Mouse (Mus musculus): ENCODE data around the gene Fam120a. TPM values are rescaled to one million over a fixed set of nuclear protein-coding genes. Genes with fewer than 3 reads are reported as not detected.

The Fam120a gene
- polyA plus RNA-seq, 1 experiment from 2014 or later = 17.3 TPM

DNA sequence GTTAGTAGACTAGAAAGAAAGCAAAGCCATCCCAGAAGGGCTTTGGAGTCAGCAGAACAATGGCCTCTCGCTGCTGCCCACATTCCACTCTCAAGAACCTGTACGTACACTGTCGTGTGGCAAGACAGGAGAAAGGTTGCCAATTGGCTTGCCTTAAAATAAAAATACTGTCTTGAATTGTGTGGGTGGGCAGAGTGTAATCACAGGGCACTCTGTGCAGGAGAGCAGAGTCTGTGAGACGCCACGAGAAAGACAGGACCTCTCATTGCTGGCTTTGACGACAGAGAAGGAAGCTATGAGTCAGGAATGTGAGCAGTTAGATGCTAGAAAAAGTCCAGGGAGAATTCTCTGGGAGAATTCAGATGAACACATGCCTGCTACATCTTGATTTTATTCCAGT is 33.2 kb downstream of the Fam120a start:
- ATAC-seq (ENCODE audit: insufficient number of reproducible peaks, insufficient read depth, low FRiP score, low TSS enrichment, low read depth) = no peak

DNA sequence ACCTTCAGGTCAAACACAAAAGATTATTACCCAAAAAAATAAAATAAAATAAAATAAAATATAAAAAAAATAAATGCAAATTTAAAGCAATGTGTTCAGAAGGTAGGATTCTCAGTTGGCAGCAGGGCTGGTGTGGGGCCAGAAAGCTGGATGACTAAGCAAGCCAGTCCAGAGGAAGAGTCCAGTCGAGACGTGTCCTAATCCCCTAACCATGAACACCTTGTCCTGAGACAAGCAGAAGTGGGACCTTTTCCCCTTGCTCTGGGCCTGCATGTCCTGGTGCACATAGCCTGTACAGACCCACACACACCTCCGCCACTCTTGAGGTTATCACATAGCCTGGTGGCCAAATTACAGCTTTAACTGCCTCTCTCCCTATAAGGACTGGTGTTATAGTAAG is 35.1 kb downstream of the Fam120a start:
- ATAC-seq (ENCODE audit: insufficient number of reproducible peaks, insufficient read depth, low FRiP score, low TSS enrichment, low read depth) = no peak
- 84% methylated on average over 3 of the region's 3 CpGs for whole genome bisulfite sequencing
- H3K9me3 ChIP-seq = no peaks in the 10 kb centered on the region
- H3K4me1 ChIP-seq (replicated peaks) = no peaks in the 10 kb centered on the region
- H3K36me3 ChIP-seq = peaks cover 61% of the 10 kb centered on the region
- H3K27me3 ChIP-seq = no peaks in the 10 kb centered on the region
- H3K4me2 ChIP-seq = no peak overlapping the region
- no peak overlapping the region for H3K27ac ChIP-seq
- no peak overlapping the region for H3K4me3 ChIP-seq (replicated peaks)
- no peak overlapping the region for H3K9ac ChIP-seq (replicated peaks)

More for the DNA sequence above, 33.2 kb downstream of the Fam120a start:
- Histone ChIP-seq H3K4me1 (replicated peaks) (no peaks in the 10 kb centered on the region), H3K27me3 (no peaks in the 10 kb centered on the region), H3K36me3 (peaks cover 58% of the 10 kb centered on the region), H3K9me3 (no peaks in the 10 kb centered on the region), H3K4me3 (replicated peaks) (no peak overlapping the region), H3K4me2 (no peak overlapping the region), H3K9ac (replicated peaks) (no peak overlapping the region), H3K27ac (no peak overlapping the region)
- 80% methylated on average over 6 of the region's 6 CpGs for WGBS

DNA sequence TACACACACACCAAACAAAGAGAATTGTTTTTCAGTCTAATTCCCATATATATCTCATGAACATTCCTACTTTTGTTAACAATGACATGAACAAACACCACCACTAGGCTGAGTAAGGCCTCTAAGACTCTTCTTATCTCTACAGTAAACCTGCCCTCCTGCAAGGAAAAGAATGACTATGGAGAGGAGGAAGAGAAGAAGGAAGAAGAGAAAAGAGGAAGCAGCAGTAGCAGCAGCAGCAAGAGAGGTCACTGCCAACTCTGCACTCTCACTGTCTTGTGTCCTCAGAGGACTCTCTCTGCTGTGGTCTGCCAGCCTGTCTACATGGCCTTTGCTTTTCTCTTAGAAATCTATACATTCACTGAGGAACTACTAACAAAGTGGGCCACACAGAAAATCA is 36.1 kb downstream of the Fam120a start:
- no peak overlapping the region for H3K4me2 ChIP-seq
- no peak for ATAC-seq (ENCODE audit: insufficient number of reproducible peaks, insufficient read depth, low FRiP score, low TSS enrichment, low read depth)
- no peaks in the 10 kb centered on the region for H3K4me1 ChIP-seq (replicated peaks)
- H3K4me3 ChIP-seq (replicated peaks) = no peak overlapping the region
- H3K27me3 ChIP-seq = no peaks in the 10 kb centered on the region
- no peak overlapping the region for H3K27ac ChIP-seq
- peaks cover 67% of the 10 kb centered on the region for H3K36me3 ChIP-seq
- H3K9me3 ChIP-seq = no peaks in the 10 kb centered on the region
- H3K9ac ChIP-seq (replicated peaks) = no peak overlapping the region

GRCm38 (mm10) chr13:48931232-48931631 is 36.6 kb downstream of the Fam120a start:
- H3K4me2 ChIP-seq = no peak overlapping the region
- no peaks in the 10 kb centered on the region for H3K4me1 ChIP-seq (replicated peaks)
- H3K9me3 ChIP-seq = no peaks in the 10 kb centered on the region
- H3K27ac ChIP-seq = no peak overlapping the region
- H3K36me3 ChIP-seq = peaks cover 72% of the 10 kb centered on the region
- no peaks in the 10 kb centered on the region for H3K27me3 ChIP-seq
- WGBS = 95% methylated on average over 5 of the region's 5 CpGs
- ATAC-seq (ENCODE audit: insufficient number of reproducible peaks, insufficient read depth, low FRiP score, low TSS enrichment, low read depth) = no peak
- H3K4me3 ChIP-seq (replicated peaks) = no peak overlapping the region
- no peak overlapping the region for H3K9ac ChIP-seq (replicated peaks)

DNA sequence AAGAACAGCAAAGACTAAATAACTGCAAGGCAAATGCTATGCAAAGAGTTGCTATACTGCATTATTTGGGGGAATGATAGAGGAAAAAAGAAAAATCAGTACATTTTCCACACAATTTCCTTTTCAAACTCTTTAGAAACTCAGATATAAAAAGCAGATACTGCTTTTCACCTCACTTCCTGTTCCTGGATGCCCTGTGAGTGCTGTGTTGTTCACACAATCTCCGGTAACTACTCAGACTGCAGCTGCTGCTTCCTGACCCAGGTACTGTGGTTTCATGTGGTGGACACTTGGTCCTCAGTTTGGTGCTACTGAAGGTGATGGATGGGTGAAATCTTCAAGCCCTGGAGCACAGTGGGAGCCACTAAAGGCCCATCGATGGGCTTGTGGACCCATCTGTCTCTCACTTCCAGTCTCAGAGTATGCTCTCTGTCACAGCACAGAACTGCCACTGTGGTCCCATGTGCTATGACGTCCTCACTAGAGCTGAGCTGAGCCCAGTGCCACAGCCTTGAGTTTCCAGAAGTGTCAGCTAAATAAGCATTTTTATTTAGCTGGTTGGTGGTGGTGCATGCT is 38.2 kb downstream of the Fam120a start:
- H3K9me3 ChIP-seq = no peaks in the 10 kb centered on the region
- 87% methylated on average over 3 of the region's 3 CpGs for WGBS
- no peaks in the 10 kb centered on the region for H3K27me3 ChIP-seq
- no peaks in the 10 kb centered on the region for H3K4me1 ChIP-seq (replicated peaks)
- H3K36me3 ChIP-seq = peaks cover 74% of the 10 kb centered on the region
- no peak overlapping the region for H3K4me2 ChIP-seq
- no peak overlapping the region for H3K9ac ChIP-seq (replicated peaks)
- no peak overlapping the region for H3K27ac ChIP-seq
- no peak for ATAC-seq (ENCODE audit: insufficient number of reproducible peaks, insufficient read depth, low FRiP score, low TSS enrichment, low read depth)
- no peak overlapping the region for H3K4me3 ChIP-seq (replicated peaks)

GRCm38 (mm10) chr13:48927609-48928008 is 40.2 kb downstream of the Fam120a start:
- Histone ChIP-seq H3K27ac (no peak overlapping the region), H3K4me2 (no peak overlapping the region), H3K9me3 (no peaks in the 10 kb centered on the region), H3K36me3 (peaks cover 64% of the 10 kb centered on the region), H3K4me3 (replicated peaks) (no peak overlapping the region), H3K9ac (replicated peaks) (no peak overlapping the region), H3K27me3 (no peaks in the 10 kb centered on the region), H3K4me1 (replicated peaks) (no peaks in the 10 kb centered on the region)
- no peak for ATAC-seq (ENCODE audit: insufficient number of reproducible peaks, insufficient read depth, low FRiP score, low TSS enrichment, low read depth)
- 91% methylated on average over 2 of the region's 2 CpGs for WGBS

DNA sequence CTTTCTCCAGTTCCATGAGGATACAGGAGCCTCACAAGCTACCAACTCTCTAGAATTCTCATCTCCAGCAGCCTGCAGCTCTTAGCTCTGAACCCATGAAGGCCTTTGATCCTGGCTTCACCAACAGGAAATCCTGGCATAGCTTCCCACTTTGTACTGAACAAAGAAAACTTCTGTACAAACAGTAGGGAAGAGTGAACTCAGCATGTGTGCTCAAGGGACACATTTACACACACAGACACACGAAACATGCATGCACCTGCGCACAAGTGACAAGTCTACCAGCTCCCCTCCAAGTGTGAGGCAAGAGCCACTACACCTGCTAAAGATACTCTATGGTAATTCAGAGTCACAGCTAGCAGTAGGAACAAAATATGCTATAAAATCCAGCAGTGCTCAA is 45.1 kb downstream of the Fam120a start:
- no peaks in the 10 kb centered on the region for H3K9me3 ChIP-seq
- H3K4me2 ChIP-seq = no peak overlapping the region
- WGBS = 88% methylated on average over 2 of the region's 2 CpGs
- H3K36me3 ChIP-seq = peaks cover 64% of the 10 kb centered on the region
- H3K9ac ChIP-seq (replicated peaks) = no peak overlapping the region
- no peak for ATAC-seq (ENCODE audit: insufficient number of reproducible peaks, insufficient read depth, low FRiP score, low TSS enrichment, low read depth)
- no peaks in the 10 kb centered on the region for H3K4me1 ChIP-seq (replicated peaks)
- no peak overlapping the region for H3K4me3 ChIP-seq (replicated peaks)
- no peak overlapping the region for H3K27ac ChIP-seq
- no peaks in the 10 kb centered on the region for H3K27me3 ChIP-seq

- no peak overlapping the region for H3K9ac ChIP-seq (replicated peaks)
- WGBS = 82% methylated on average over 1 of the region's 1 CpGs
- no peak overlapping the region for H3K4me2 ChIP-seq
- no peaks in the 10 kb centered on the region for H3K4me1 ChIP-seq (replicated peaks)
- no peaks in the 10 kb centered on the region for H3K27me3 ChIP-seq
- no peak overlapping the region for H3K4me3 ChIP-seq (replicated peaks)
- peaks cover 66% of the 10 kb centered on the region for H3K36me3 ChIP-seq
- ATAC-seq (ENCODE audit: insufficient number of reproducible peaks, insufficient read depth, low FRiP score, low TSS enrichment, low read depth) = no peak
- no peaks in the 10 kb centered on the region for H3K9me3 ChIP-seq
- H3K27ac ChIP-seq = no peak overlapping the region
Measured at GRCm38 (mm10) chr13:48921256-48921655, 46.6 kb downstream of the Fam120a start.

DNA sequence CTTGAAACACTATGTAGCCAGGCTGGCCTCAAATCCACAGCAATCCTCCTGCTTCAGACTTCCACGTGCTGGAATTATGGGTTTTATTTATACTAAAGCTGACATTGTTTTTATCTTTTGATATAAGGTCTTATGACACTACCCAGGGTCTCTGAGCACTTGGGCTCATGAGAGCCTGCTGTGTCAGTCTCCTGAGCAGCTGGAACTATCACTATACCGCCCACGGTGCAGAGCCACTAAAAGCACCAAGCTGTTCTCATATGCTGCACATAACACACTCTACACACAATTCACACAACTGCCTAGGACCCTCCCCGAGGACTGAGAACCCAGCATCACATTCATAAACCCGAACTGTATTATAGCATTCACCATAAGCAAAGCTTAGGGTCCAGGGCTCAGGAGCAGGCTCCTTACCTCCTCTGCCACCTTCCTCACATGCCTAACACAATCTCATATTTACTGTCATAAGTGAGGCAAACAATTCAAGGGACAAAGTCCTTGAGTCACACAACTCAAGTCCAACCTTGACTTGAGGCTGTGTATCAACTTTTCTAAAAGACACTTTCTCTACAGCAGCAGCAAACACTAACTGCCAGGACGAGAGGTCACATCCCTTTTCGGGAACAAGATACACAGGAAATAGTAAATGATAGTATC is 47.9 kb downstream of the Fam120a start:
- no peaks in the 10 kb centered on the region for H3K9me3 ChIP-seq
- H3K27me3 ChIP-seq = no peaks in the 10 kb centered on the region
- H3K4me2 ChIP-seq = no peak overlapping the region
- ATAC-seq (ENCODE audit: insufficient number of reproducible peaks, insufficient read depth, low FRiP score, low TSS enrichment, low read depth) = no peak
- H3K9ac ChIP-seq (replicated peaks) = no peak overlapping the region
- H3K4me3 ChIP-seq (replicated peaks) = no peak overlapping the region
- H3K4me1 ChIP-seq (replicated peaks) = no peaks in the 10 kb centered on the region
- 90% methylated on average over 7 of the region's 7 CpGs for WGBS
- no peak overlapping the region for H3K27ac ChIP-seq
- H3K36me3 ChIP-seq = peaks cover 77% of the 10 kb centered on the region

- Histone ChIP-seq H3K4me2 (no peak overlapping the region), H3K27me3 (no peaks in the 10 kb centered on the region), H3K9me3 (no peaks in the 10 kb centered on the region), H3K4me3 (replicated peaks) (no peak overlapping the region), H3K4me1 (replicated peaks) (no peaks in the 10 kb centered on the region), H3K9ac (replicated peaks) (no peak overlapping the region), H3K36me3 (peaks cover 90% of the 10 kb centered on the region), H3K27ac (no peak overlapping the region)
- WGBS = 97% methylated on average over 3 of the region's 3 CpGs
- ATAC-seq (ENCODE audit: insufficient number of reproducible peaks, insufficient read depth, low FRiP score, low TSS enrichment, low read depth) = no peak
Measured at GRCm38 (mm10) chr13:48917113-48917599, 50.7 kb downstream of the Fam120a start.

GRCm38 (mm10) chr13:48913680-48914079 is 54.1 kb downstream of the Fam120a start:
- no peak for ATAC-seq (ENCODE audit: insufficient number of reproducible peaks, insufficient read depth, low FRiP score, low TSS enrichment, low read depth)
- 93% methylated on average over 1 of the region's 1 CpGs for WGBS
- Histone ChIP-seq H3K27me3 (no peaks in the 10 kb centered on the region), H3K9ac (replicated peaks) (no peak overlapping the region), H3K9me3 (no peaks in the 10 kb centered on the region), H3K27ac (no peak overlapping the region), H3K4me2 (no peak overlapping the region), H3K4me1 (replicated peaks) (peaks cover 4% of the 10 kb centered on the region; the same call in 1 of the 2 replicates), H3K36me3 (peaks cover 82% of the 10 kb centered on the region), H3K4me3 (replicated peaks) (no peak overlapping the region)

DNA sequence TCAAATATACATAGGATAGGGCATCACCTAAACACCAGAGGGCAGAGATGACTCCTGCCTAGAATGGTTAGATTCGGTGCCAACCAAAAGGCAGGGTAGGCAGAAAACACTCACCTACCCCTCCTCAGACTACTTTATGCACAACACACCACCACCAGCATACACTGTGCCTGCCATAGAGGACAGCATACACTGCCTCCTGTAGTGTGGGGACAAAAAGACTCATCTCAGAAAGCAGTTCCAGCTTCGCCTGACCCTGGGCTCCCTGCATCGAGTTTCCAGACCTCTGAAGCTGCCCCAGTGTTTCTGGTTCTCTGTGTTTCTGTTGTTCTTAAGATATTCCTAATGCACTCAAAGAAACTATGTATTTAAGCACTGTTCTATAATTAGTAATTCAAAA is 54.7 kb downstream of the Fam120a start:
- Histone ChIP-seq H3K9ac (replicated peaks) (no peak overlapping the region), H3K27ac (no peak overlapping the region), H3K36me3 (peaks cover 84% of the 10 kb centered on the region), H3K4me1 (replicated peaks) (peaks cover 4% of the 10 kb centered on the region; the same call in 1 of the 2 replicates), H3K4me3 (replicated peaks) (no peak overlapping the region), H3K27me3 (no peaks in the 10 kb centered on the region), H3K4me2 (no peak overlapping the region), H3K9me3 (no peaks in the 10 kb centered on the region)
- 96% methylated on average over 3 of the region's 3 CpGs for WGBS
- no peak for ATAC-seq (ENCODE audit: insufficient number of reproducible peaks, insufficient read depth, low FRiP score, low TSS enrichment, low read depth)

Measured in limb, embryonic 12.5 days (tissue).